Mouse (Mus musculus) brain, embryonic 14.5 days (tissue): ENCODE measurements around the gene Klhl41.

Experiments used
- CTCF ChIP-seq: fragments of 200-500 bp; IDR thresholded peaks from 2 replicates; pipeline ENCODE4 v1.5.1; 2012; ENCODE audit warnings: inconsistent platforms, mild to moderate bottlenecking, moderate library complexity, borderline replicate concordance; ENCODE audit not compliant: insufficient read depth, insufficient read length; ENCODE audit errors: extremely low read depth
- POLR2A ChIP-seq: fragments of 200-500 bp; IDR thresholded peaks from 2 replicates; pipeline ENCODE4 v1.6.1; 2012; ENCODE audit warnings: mild to moderate bottlenecking, inconsistent platforms, borderline replicate concordance; ENCODE audit not compliant: poor library complexity, insufficient read depth, insufficient read length, severe bottlenecking; ENCODE audit errors: extremely low read depth

GRCm38 (mm10) chr2:69713626-69714014, 43.7 kb downstream of the Klhl41 start:
- TF ChIP-seq CTCF, result no peak
- no peak for TF ChIP-seq POLR2A
